36 mouse cellular contexts compared by ENCODE assay signal in the genomic region with DNA sequence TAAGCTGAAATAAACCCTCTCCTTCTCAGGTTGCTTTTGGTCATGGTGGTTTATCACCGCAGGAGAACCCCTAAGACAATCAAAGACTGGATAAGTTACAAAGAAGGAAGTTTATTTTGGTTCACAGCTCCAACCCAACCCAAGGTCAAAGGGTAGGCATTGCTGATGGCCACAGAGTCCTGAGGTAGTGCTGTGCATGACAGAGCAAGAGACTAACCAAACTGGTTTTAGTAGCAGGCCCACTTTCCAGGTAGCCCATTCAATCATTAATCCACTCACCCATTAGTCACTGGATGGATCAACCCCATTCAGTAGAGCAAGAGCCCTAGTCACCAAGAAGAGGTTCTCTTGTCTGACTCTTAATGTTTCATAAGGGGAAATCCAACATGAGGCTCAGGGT. TPM values are rescaled to one million over a fixed set of nuclear protein-coding genes. Genes with fewer than 3 reads are reported as not detected.
DNase-seq lines count a peak whose midpoint lies in the region; ATAC-seq and TF ChIP-seq lines count a peak whose summit lies in the region.
"Had no signal": no experiment of that assay in that cellular context is flagged by ENCODE, and none has a peak within 500 bp of the region (broad histone marks: within the 10 kb centered on the region; RNA-seq: fewer than 3 reads in every experiment).

No protein-coding gene starts in this region.

- no peak overlapping the region for H3K9ac ChIP-seq in heart, adult 2 months (ENCODE audit: low read depth, low read length)
- no peak overlapping the region for H3K9ac ChIP-seq in midbrain, embryonic 11.5 days (ENCODE audit: low read length)
- H3K9ac ChIP-seq in midbrain, embryonic 14.5 days (replicated peaks; ENCODE audit: low read length), result no peak overlapping the region
- no peak overlapping the region for H3K9ac ChIP-seq in intestine, postnatal 0 days (ENCODE audit: low read depth, low read length)
- H3K9ac ChIP-seq: forebrain, embryonic 13.5 days; heart, embryonic 13.5 days; hindbrain, embryonic 14.5 days had no signal

- no peaks in the 10 kb centered on the region; the same call in 1 of the 2 replicates for H3K4me1 ChIP-seq in heart, embryonic 10.5 days
- no peaks in the 10 kb centered on the region for H3K4me1 ChIP-seq in heart, adult 2 months (ENCODE audit: control insufficient read depth, insufficient read depth, low read length)
- H3K4me1 ChIP-seq in midbrain, embryonic 11.5 days (ENCODE audit: control insufficient read depth, insufficient read depth, low read length), result no peaks in the 10 kb centered on the region
- no peaks in the 10 kb centered on the region for H3K4me1 ChIP-seq in midbrain, embryonic 14.5 days (ENCODE audit: control insufficient read depth, insufficient read depth, low read length)
- H3K4me1 ChIP-seq in intestine, postnatal 0 days (replicated peaks; ENCODE audit: control insufficient read depth, insufficient read depth, low read length), result no peaks in the 10 kb centered on the region
- H3K4me1 ChIP-seq: forebrain, embryonic 13.5 days; heart, embryonic 13.5 days had no signal

- H3K4me3 ChIP-seq in heart, embryonic 10.5 days, result no peak overlapping the region
- no peak overlapping the region for H3K4me3 ChIP-seq in heart, adult 2 months
- H3K4me3 ChIP-seq in midbrain, embryonic 11.5 days (ENCODE audit: low read depth, low read length), result no peak overlapping the region
- no peak overlapping the region for H3K4me3 ChIP-seq in midbrain, embryonic 14.5 days (replicated peaks; ENCODE audit: low read depth, low read length)
- no peak overlapping the region for H3K4me3 ChIP-seq in intestine, postnatal 0 days (ENCODE audit: low read depth, low read length)
- H3K4me3 ChIP-seq: forebrain, embryonic 10.5 days; forebrain, embryonic 13.5 days; gastrocnemius, adult 2 months; heart, embryonic 13.5 days had no signal

- no peak overlapping the region for H3K27ac ChIP-seq in heart, embryonic 10.5 days
- H3K27ac ChIP-seq in heart, adult 2 months, result no peak overlapping the region
- no peak overlapping the region for H3K27ac ChIP-seq in midbrain, embryonic 11.5 days (ENCODE audit: low read depth, low read length)
- H3K27ac ChIP-seq in midbrain, embryonic 14.5 days (replicated peaks; ENCODE audit: low read depth, low read length), result no peak overlapping the region
- H3K27ac ChIP-seq in intestine, postnatal 0 days (ENCODE audit: low read depth, low read length), result no peak overlapping the region
- H3K27ac ChIP-seq: forebrain, embryonic 10.5 days; forebrain, embryonic 13.5 days; gastrocnemius, adult 2 months; heart, embryonic 13.5 days; hindbrain, embryonic 14.5 days; hindbrain, postnatal 0 days had no signal

- no peak for TF ChIP-seq POLR2A in heart, adult 2 months (IDR thresholded peaks at IDR 0.05; ENCODE audit: insufficient read depth, low read depth, low read length)

- no peak for TF ChIP-seq EP300 in heart, adult 2 months (IDR thresholded peaks at IDR 0.05; ENCODE audit: insufficient read depth, low read depth, low read length)

- WGBS in heart, embryonic 10.5 days, result 71% methylated on average over 1 of the region's 1 CpGs
- WGBS in heart, adult 2 months, result 66% methylated on average over 1 of the region's 1 CpGs
- 85% methylated on average over 1 of the region's 1 CpGs for WGBS in midbrain, embryonic 11.5 days
- 96% methylated on average over 1 of the region's 1 CpGs for WGBS in midbrain, embryonic 14.5 days
- WGBS in intestine, postnatal 0 days, result 55% methylated on average over 1 of the region's 1 CpGs

- no peaks in the 10 kb centered on the region for H3K27me3 ChIP-seq in heart, embryonic 10.5 days (ENCODE audit: insufficient read depth, poor library complexity, severe bottlenecking)
- H3K27me3 ChIP-seq in heart, adult 2 months (ENCODE audit: control insufficient read depth, insufficient read depth, low read length), result no peaks in the 10 kb centered on the region
- H3K27me3 ChIP-seq in midbrain, embryonic 11.5 days (ENCODE audit: control insufficient read depth, insufficient read depth, low read length), result no peaks in the 10 kb centered on the region
- H3K27me3 ChIP-seq in midbrain, embryonic 14.5 days (ENCODE audit: control insufficient read depth, insufficient read depth, low read length), result no peaks in the 10 kb centered on the region
- no peaks in the 10 kb centered on the region for H3K27me3 ChIP-seq in intestine, postnatal 0 days (replicated peaks; ENCODE audit: control insufficient read depth, insufficient read depth, low read length)
- H3K27me3 ChIP-seq: forebrain, embryonic 13.5 days; heart, embryonic 13.5 days had no signal

- no peak overlapping the region for H3K4me2 ChIP-seq in midbrain, embryonic 11.5 days
- H3K4me2 ChIP-seq in midbrain, embryonic 14.5 days (ENCODE audit: low read length), result no peak overlapping the region
- H3K4me2 ChIP-seq in intestine, postnatal 0 days (replicated peaks; ENCODE audit: low read depth), result no peak overlapping the region
- H3K4me2 ChIP-seq: forebrain, embryonic 13.5 days; heart, embryonic 13.5 days; hindbrain, embryonic 14.5 days had no signal

- ATAC-seq in midbrain, embryonic 11.5 days (ENCODE audit: low FRiP score), result no peak
- ATAC-seq in midbrain, embryonic 14.5 days (ENCODE audit: low FRiP score, low TSS enrichment), result no peak
- ATAC-seq in intestine, postnatal 0 days, result peak; percentile 27; the same call in 1 of the 2 replicates
- ATAC-seq: activated CD4-positive, CD25-positive, alpha-beta regulatory T cell, adult 4 months; forebrain, embryonic 13.5 days; forebrain, embryonic 16.5 days; hindbrain, postnatal 0 days; inflammation-experienced regulatory T-cells, adult 6 months had no signal

- intact Hi-C loops in heart, adult 2 months (cut with DNase I), result no loop called here

- peak; percentile 61 for DNase-seq in heart, embryonic 10.5 days (ENCODE audit: low spot score)
- DNase-seq in heart, adult 2 months, result no peak
- peak; percentile 2 for DNase-seq in midbrain, embryonic 11.5 days (ENCODE audit: low spot score, missing footprints)
- DNase-seq in midbrain, embryonic 14.5 days, result no peak
- DNase-seq in yolk sac, embryonic 10.5 days (ENCODE audit: low spot score), result peak; percentile 12
- DNase-seq in gastrocnemius, postnatal 4 days (ENCODE audit: low spot score in 2 of 2), result no peak
- DNase-seq in layer of hippocampus, adult 8-10 months (ENCODE audit: low spot score in 2 of 2), result no peak
- DNase-seq: adrenal gland, adult 8-10 months; adrenal gland, postnatal 25 days; B cell, adult 2 months; cerebellum, adult 11-12 months; cerebellum, adult 8-10 months; cerebellum, postnatal 10 days; cerebellum, postnatal 36 days; embryo, embryonic 11 days; gastrocnemius, adult 2 months; gastrocnemius, postnatal 14 days; heart, postnatal 14 days; heart, postnatal 4 days had no signal

- no peak for TF ChIP-seq CTCF in heart, adult 2 months (IDR thresholded peaks at IDR 0.05)
- no peak for TF ChIP-seq CTCF in intestine, postnatal 0 days (IDR thresholded peaks at IDR 0.05; ENCODE audit: low read depth)

- H3K36me3 ChIP-seq in heart, embryonic 10.5 days, result no peaks in the 10 kb centered on the region
- H3K36me3 ChIP-seq in heart, adult 2 months (ENCODE audit: control insufficient read depth, insufficient read depth, low read length), result no peaks in the 10 kb centered on the region
- no peaks in the 10 kb centered on the region for H3K36me3 ChIP-seq in midbrain, embryonic 11.5 days (ENCODE audit: control insufficient read depth, insufficient read depth, low read length)
- no peaks in the 10 kb centered on the region for H3K36me3 ChIP-seq in midbrain, embryonic 14.5 days (ENCODE audit: control insufficient read depth, insufficient read depth, low read length)
- H3K36me3 ChIP-seq in intestine, postnatal 0 days (ENCODE audit: control insufficient read depth, insufficient read depth), result no peaks in the 10 kb centered on the region
- H3K36me3 ChIP-seq: forebrain, embryonic 10.5 days; heart, embryonic 13.5 days had no signal

- no peaks in the 10 kb centered on the region for H3K9me3 ChIP-seq in heart, embryonic 10.5 days
- H3K9me3 ChIP-seq in midbrain, embryonic 11.5 days (ENCODE audit: control insufficient read depth, low read length), result no peaks in the 10 kb centered on the region
- H3K9me3 ChIP-seq in midbrain, embryonic 14.5 days (ENCODE audit: control insufficient read depth, low read length), result no peaks in the 10 kb centered on the region
- no peaks in the 10 kb centered on the region for H3K9me3 ChIP-seq in intestine, postnatal 0 days (ENCODE audit: control insufficient read depth)
- H3K9me3 ChIP-seq: forebrain, embryonic 10.5 days; forebrain, embryonic 13.5 days; heart, embryonic 13.5 days had no signal

- no peaks in the 10 kb centered on the region for H3K79me2 ChIP-seq in heart, adult 2 months (replicated peaks; ENCODE audit: control insufficient read depth, insufficient read depth, low read length)

RNA-seq across cellular contexts. Expression of a gene that starts 23.9 kb away (rescaled TPM):
- polyA plus RNA-seq in heart, embryonic 10.5 days (2016; fragmentation: Nextera tagmentation; extraction: Ambion mirVana), result not detected in 2 replicates
- total RNA-seq in heart, adult 2 months (2021), result not detected
- polyA plus RNA-seq in heart, adult 2 months (2012; rRNA removed), result not detected in 2 replicates
- polyA plus RNA-seq in midbrain, embryonic 11.5 days (2014; fragmentation: Nextera tagmentation; extraction: Ambion mirVana), result not detected in 2 replicates
- not detected in 2 replicates for polyA plus RNA-seq in midbrain, embryonic 14.5 days (2014; fragmentation: Nextera tagmentation; extraction: Ambion mirVana)
- polyA plus RNA-seq in intestine, postnatal 0 days (2015; fragmentation: Nextera tagmentation; extraction: Ambion mirVana), result 0.09 TPM in 1 of 2 replicates, not detected in the other
- total RNA-seq in gastrocnemius, postnatal 4 days (2021), result not detected
- total RNA-seq in layer of hippocampus, adult 8-10 months (2022), result not detected
- total RNA-seq: gastrocnemius, adult 2 months; gastrocnemius, postnatal 14 days; heart, postnatal 4 days; hindbrain, postnatal 0 days; MEL had no signal
- polyA plus RNA-seq: activated CD4-positive, CD25-positive, alpha-beta regulatory T cell, adult 4 months; brain, embryonic 14.5 days; embryonic facial prominence, embryonic 11.5 days; forebrain, embryonic 10.5 days; forebrain, embryonic 13.5 days; forebrain, embryonic 16.5 days; heart, embryonic 13.5 days; heart, embryonic 16.5 days; hindbrain, embryonic 11.5 days; hindbrain, embryonic 14.5 days; hindbrain, postnatal 0 days; inflammation-experienced regulatory T-cells, adult 6 months had no signal

RNA-seq across cellular contexts. Expression of a gene that starts 33.6 kb away (rescaled TPM):
- not detected in 2 replicates for polyA plus RNA-seq in heart, embryonic 10.5 days (2016; fragmentation: Nextera tagmentation; extraction: Ambion mirVana)
- not detected for total RNA-seq in heart, adult 2 months (2021)
- 0.35 TPM in 1 of 2 replicates, not detected in the other for polyA plus RNA-seq in heart, adult 2 months (2012; rRNA removed)
- not detected in 2 replicates for polyA plus RNA-seq in midbrain, embryonic 11.5 days (2014; fragmentation: Nextera tagmentation; extraction: Ambion mirVana)
- polyA plus RNA-seq in midbrain, embryonic 14.5 days (2014; fragmentation: Nextera tagmentation; extraction: Ambion mirVana), result not detected in 2 replicates
- 1.1 and 1.2 TPM in 2 replicates for polyA plus RNA-seq in intestine, postnatal 0 days (2015; fragmentation: Nextera tagmentation; extraction: Ambion mirVana)
- under 1 TPM in 1 of 2 experiments, not detected in 1; 0.52 TPM for total RNA-seq in gastrocnemius, postnatal 4 days (2021)
- total RNA-seq in layer of hippocampus, adult 8-10 months (2022), result not detected
- total RNA-seq: adrenal gland, postnatal 25 days; gastrocnemius, adult 2 months; gastrocnemius, postnatal 14 days; heart, postnatal 14 days; heart, postnatal 4 days; hindbrain, postnatal 0 days; MEL had no signal
- polyA plus RNA-seq: activated CD4-positive, CD25-positive, alpha-beta regulatory T cell, adult 4 months; brain, embryonic 14.5 days; cortical plate, adult 2 months; embryonic facial prominence, embryonic 11.5 days; embryonic facial prominence, embryonic 14.5 days; forebrain, embryonic 10.5 days; forebrain, embryonic 13.5 days; forebrain, embryonic 16.5 days; frontal cortex, adult 2 months; heart, embryonic 13.5 days; heart, embryonic 16.5 days; hindbrain, embryonic 11.5 days; hindbrain, embryonic 14.5 days; hindbrain, postnatal 0 days; inflammation-experienced regulatory T-cells, adult 6 months had no signal

RNA-seq across cellular contexts. Expression of a gene that starts 56.0 kb away (rescaled TPM):
- not detected in 2 replicates for polyA plus RNA-seq in heart, embryonic 10.5 days (2016; fragmentation: Nextera tagmentation; extraction: Ambion mirVana)
- not detected for total RNA-seq in heart, adult 2 months (2021)
- not detected in 2 replicates for polyA plus RNA-seq in heart, adult 2 months (2012; rRNA removed)
- polyA plus RNA-seq in midbrain, embryonic 11.5 days (2014; fragmentation: Nextera tagmentation; extraction: Ambion mirVana), result not detected in 2 replicates
- not detected in 2 replicates for polyA plus RNA-seq in midbrain, embryonic 14.5 days (2014; fragmentation: Nextera tagmentation; extraction: Ambion mirVana)
- 0.24 and 0.39 TPM in 2 replicates for polyA plus RNA-seq in intestine, postnatal 0 days (2015; fragmentation: Nextera tagmentation; extraction: Ambion mirVana)
- total RNA-seq in gastrocnemius, postnatal 4 days (2021), result not detected
- not detected for total RNA-seq in layer of hippocampus, adult 8-10 months (2022)
- total RNA-seq: adrenal gland, adult 8-10 months; adrenal gland, postnatal 25 days; gastrocnemius, adult 2 months; gastrocnemius, postnatal 14 days; heart, postnatal 14 days; heart, postnatal 4 days; hindbrain, postnatal 0 days; MEL had no signal
- polyA plus RNA-seq: activated CD4-positive, CD25-positive, alpha-beta regulatory T cell, adult 4 months; brain, embryonic 14.5 days; cortical plate, adult 2 months; embryonic facial prominence, embryonic 11.5 days; embryonic facial prominence, embryonic 14.5 days; forebrain, embryonic 10.5 days; forebrain, embryonic 13.5 days; forebrain, embryonic 16.5 days; frontal cortex, adult 2 months; heart, embryonic 13.5 days; heart, embryonic 16.5 days; hindbrain, embryonic 11.5 days; hindbrain, embryonic 14.5 days; hindbrain, postnatal 0 days; inflammation-experienced regulatory T-cells, adult 6 months had no signal

Comparison
In these comparisons a context has a peak if more than half of its experiments do, and no peak if none do; other contexts are left out.
1. DNase-seq: peak in heart, embryonic 10.5 days (single experiment), midbrain, embryonic 11.5 days (single experiment) and yolk sac, embryonic 10.5 days (single experiment); none in heart, adult 2 months (0 of 2), midbrain, embryonic 14.5 days (single experiment), gastrocnemius, postnatal 4 days (0 of 2) and layer of hippocampus, adult 8-10 months (0 of 2).